Mouse (Mus musculus) kidney, adult 2 months (tissue): ENCODE results near the gene Ccdc85b. TPM values are rescaled to one million over a fixed set of nuclear protein-coding genes. Genes with fewer than 3 reads are reported as not detected.
A peak's percentile ranks its signal among the peaks of the same experiment; 100 is the strongest.

Experiments used
- DNase-seq: peaks from one replicate; pipeline ENCODE4 v3.0.0; 2021
- H3K27ac ChIP-seq: fragments of 200-500 bp; 2 replicates; pipeline ENCODE4 v1.5.1; 2012; ENCODE audit warnings: low read depth, low read length, control low read depth, inconsistent platforms; ENCODE audit not compliant: insufficient read depth
- H3K27me3 ChIP-seq: fragments of 200-500 bp; replicated peaks from 2 replicates; pipeline ENCODE4 v1.6.1; 2012; ENCODE audit warnings: mild to moderate bottlenecking, moderate library complexity, low read length, inconsistent platforms; ENCODE audit not compliant: control insufficient read depth, insufficient read depth
- H3K36me3 ChIP-seq: fragments of 200-500 bp; 2 replicates; pipeline ENCODE4 v1.6.1; 2012; ENCODE audit warnings: mild to moderate bottlenecking, moderate library complexity, low read length, inconsistent platforms; ENCODE audit not compliant: control insufficient read depth, insufficient read depth
- H3K4me1 ChIP-seq: fragments of 200-500 bp; 2 replicates; pipeline ENCODE4 v1.6.1; 2011; ENCODE audit warnings: low read length; ENCODE audit not compliant: control insufficient read depth, insufficient read depth
- H3K4me3 ChIP-seq: fragments of 200-500 bp; 2 replicates; pipeline ENCODE4 v1.5.1; 2011; ENCODE audit warnings: mild to moderate bottlenecking, low read depth, low read length, control low read depth; ENCODE audit not compliant: insufficient read depth
- CTCF ChIP-seq: fragments of 200-500 bp; conservative IDR thresholded peaks from 2 replicates; pipeline ENCODE4 v1.5.1; 2011; ENCODE audit warnings: low read depth, mild to moderate bottlenecking, control low read depth, low read length, moderate library complexity, mixed read lengths; ENCODE audit not compliant: insufficient read depth, insufficient read length
- POLR2A ChIP-seq: fragments of 200-500 bp; IDR thresholded peaks from one replicate; pipeline ENCODE4 v1.6.1; 2011; ENCODE audit warnings: low read depth, low read length, control low read depth
- WGBS: fragments of 180-500 bp; shearing (Covaris S2); methylation state at CpG from one replicate; pipeline ENCODE4 v1.1.7; 2018; 5-methylcytosine and 5-hydroxymethylcytosine counted together
- polyA plus RNA-seq: library from polyadenylated mRNA; depleted of rRNA; stranded (reverse); fragments of >200 nt; gene quantifications from 2 replicates; pipeline ENCODE4 v1.2.3, GENCODE M21; 2012

The Ccdc85b gene
- polyA plus RNA-seq, 1 experiment, result 5.0 TPM

DNA sequence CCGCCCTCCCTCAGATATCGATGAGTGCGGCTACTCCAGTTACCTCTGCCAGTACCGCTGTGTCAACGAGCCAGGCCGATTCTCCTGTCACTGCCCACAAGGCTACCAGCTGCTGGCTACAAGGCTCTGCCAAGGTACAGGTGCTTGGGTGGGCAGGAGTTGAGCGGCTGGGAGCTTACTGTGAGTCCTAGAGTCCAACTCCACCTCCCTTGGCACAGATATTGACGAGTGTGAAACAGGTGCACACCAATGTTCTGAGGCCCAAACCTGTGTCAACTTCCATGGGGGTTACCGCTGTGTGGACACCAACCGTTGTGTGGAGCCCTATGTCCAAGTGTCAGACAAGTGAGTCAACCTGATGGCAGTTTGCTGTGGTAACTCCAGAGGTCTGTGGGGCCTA is 22.3 kb upstream of the Ccdc85b start:
- H3K27ac ChIP-seq, result no peak overlapping the region
- TF ChIP-seq POLR2A (no peak), CTCF (no peak)
- H3K4me1 ChIP-seq, result no peaks in the 10 kb centered on the region
- WGBS, result 69% methylated on average over 10 of the region's 10 CpGs
- DNase-seq, result no peak
- no peaks in the 10 kb centered on the region for H3K36me3 ChIP-seq
- H3K27me3 ChIP-seq, result no peaks in the 10 kb centered on the region
- no peak overlapping the region for H3K4me3 ChIP-seq

DNA sequence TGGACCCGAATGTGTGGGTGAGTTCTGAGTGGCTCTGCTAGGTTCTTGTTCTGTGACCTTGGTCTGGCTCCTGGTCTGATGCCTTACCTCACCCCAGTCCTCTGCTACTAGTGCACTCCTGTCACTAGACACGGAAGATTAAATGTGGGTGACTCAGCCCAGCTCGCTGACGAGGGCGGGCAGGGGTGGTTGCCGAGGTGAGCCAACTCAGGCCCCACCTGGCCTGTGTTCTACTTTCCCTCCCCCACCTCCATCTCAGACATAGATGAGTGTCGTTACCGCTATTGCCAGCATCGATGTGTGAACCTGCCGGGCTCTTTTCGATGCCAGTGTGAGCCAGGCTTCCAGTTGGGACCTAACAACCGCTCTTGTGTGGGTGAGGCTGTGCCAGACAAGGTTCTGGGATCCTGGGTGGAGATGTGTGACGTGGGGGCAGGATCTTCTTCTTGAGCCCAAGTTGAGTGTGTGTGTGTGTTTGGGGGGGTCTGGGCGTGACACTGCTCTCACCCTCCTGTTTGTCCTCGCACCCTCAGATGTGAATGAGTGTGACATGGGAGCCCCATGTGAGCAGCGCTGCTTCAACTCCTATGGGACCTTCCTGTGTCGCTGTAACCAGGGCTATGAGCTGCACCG is 20.1 kb upstream of the Ccdc85b start:
- WGBS, result 82% methylated on average over 18 of the region's 18 CpGs
- no peak for TF ChIP-seq CTCF
- TF ChIP-seq POLR2A, result no peak
- Histone ChIP-seq H3K4me1 (no peaks in the 10 kb centered on the region), H3K36me3 (no peaks in the 10 kb centered on the region), H3K27me3 (no peaks in the 10 kb centered on the region), H3K4me3 (no peak overlapping the region), H3K27ac (no peak overlapping the region)
- DNase-seq, result no peak

DNA sequence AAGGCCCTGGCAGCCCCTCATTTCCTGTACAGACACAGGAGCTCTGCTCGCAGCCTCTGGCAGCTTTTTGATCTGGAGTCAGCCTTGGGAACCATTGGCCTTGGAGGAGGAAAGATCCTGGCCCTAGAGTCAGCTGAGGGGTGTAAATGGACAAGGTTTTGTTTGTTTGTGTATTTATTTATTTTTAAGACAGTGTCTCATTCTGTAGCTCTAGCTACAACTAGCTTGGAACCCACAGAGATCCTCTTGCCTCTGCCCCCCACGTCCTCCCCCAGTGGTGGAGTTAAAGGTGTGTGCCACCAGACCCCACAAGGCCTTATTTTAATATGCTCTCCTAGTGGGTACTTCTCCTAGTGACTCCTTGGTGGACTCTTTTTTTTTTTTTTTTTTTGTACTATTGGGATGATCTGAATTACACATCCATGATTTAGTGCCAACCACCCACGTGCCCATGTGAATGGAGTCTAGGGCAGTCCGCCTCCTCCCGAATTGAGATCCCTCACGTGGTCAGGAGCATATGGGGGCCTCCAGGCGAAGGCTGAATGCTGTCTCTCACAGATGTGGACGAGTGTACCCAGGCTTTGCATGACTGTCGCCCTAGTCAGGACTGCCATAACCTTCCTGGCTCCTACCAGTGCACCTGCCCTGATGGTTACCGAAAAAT is 19.4 kb upstream of the Ccdc85b start:
- H3K36me3 ChIP-seq, result no peaks in the 10 kb centered on the region
- TF ChIP-seq POLR2A (no peak), CTCF (no peak)
- WGBS, result 83% methylated on average over 10 of the region's 10 CpGs

DNA sequence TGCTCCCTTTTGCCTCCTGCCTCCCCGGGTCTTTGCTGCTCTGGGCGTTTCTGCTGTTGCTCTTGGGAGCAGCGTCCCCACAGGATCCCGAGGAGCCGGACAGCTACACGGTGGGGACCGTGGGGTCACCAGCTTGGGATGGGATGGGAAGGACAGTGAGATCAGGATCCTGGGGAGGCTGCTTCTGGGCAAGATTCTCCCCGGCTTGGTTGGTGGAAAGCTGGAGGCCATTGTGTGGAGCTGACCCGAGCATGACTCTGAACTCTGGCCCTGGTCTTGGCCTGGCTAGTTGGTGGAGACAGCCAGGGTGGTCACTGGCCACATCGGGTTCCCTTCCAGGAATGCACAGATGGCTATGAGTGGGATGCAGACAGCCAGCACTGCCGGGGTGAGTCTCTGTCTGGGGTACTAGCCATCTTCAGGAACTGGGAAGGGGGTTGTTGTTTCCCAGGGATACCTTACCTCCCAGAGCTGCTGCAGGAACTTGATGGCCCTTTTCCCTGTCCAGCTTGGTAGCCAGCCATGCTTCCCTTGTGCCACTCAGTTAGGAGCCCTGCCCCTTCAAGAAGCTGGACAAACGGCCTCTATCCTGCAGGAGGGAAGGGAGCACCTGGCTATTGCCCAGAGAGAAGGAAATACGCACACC is 17.5 kb upstream of the Ccdc85b start:
- DNase-seq, result no peak
- no peaks in the 10 kb centered on the region for H3K4me1 ChIP-seq
- no peaks in the 10 kb centered on the region for H3K27me3 ChIP-seq
- TF ChIP-seq POLR2A (no peak), CTCF (no peak)
- H3K27ac ChIP-seq, result peak overlapping the region; percentile 36; the same call in 1 of the 2 replicates
- no peaks in the 10 kb centered on the region for H3K36me3 ChIP-seq
- H3K4me3 ChIP-seq, result peak overlapping the region; percentile 46
- WGBS, result 39% methylated on average over 13 of the region's 13 CpGs

More for the DNA sequence above, 19.4 kb upstream of the Ccdc85b start:
- no peaks in the 10 kb centered on the region for H3K4me1 ChIP-seq
- no peak overlapping the region for H3K27ac ChIP-seq
- H3K27me3 ChIP-seq, result no peaks in the 10 kb centered on the region
- H3K4me3 ChIP-seq, result no peak overlapping the region
- no peak for DNase-seq

DNA sequence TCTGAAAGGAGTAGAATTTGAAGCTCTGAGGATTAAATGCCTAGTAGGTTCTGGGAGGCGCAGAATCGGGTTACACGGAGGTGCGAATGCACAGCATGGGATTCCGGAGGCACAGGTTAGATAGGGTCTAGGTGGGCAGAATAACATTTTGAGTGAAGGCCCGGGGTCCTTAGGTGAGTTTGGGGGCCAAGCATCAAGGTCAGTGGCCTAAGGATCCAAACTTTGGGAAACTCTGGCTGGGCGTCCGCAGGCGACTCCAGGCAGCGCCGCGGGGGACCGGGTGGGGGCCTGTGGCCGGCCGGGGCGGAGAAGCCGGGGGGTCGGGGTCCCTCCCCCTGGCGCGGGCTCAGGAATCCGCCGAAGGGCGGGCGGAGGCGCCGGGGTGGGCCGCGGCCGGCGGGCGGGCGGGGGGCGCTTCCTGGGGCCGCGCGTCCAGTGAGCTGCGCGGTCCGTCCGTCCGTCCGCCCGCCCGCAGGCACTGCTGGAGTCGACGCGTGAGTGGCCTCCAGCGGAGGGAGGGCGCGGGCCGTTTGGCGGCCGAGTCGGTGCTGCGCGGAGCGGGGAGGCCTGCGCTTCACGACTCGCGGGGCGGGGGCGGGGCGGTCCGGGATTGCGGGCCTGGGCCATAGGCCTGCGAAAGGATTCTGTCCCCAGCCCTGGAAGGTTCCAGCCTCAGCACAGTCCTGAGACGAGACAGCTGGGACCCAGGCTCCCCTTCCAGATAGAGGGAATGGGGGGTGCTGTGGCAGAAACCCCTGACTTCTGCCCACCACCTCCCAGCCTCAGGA is 16.8 kb upstream of the Ccdc85b start:
- DNase-seq, result peak; percentile 48
- Histone ChIP-seq H3K4me1 (no peaks in the 10 kb centered on the region), H3K27me3 (no peaks in the 10 kb centered on the region), H3K4me3 (peak overlapping the region; percentile 46), H3K27ac (peak overlapping the region; percentile 36; the same call in 1 of the 2 replicates), H3K36me3 (no peaks in the 10 kb centered on the region)
- 3% methylated on average over 68 of the region's 68 CpGs for WGBS
- TF ChIP-seq CTCF, result no peak
- TF ChIP-seq POLR2A, result no peak

DNA sequence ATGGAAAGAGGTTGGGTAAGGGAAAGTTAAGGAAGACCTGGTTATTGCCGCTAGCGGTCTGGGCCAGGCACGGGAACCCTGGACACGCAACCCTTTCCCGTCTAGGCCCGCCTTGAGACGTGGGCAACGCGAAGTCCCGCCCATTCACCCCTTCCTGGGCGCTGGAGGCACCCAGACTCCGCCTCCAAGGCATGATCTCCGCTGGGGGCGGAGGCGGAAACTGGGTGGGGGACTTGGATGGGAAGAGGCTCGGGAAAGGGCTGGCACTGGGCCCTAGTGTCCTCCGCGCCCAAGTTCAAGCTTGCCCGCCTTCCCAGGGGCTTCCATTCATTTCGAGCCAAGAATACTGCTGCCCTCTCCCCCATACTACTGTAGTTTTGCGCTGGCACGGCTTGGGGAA is 16.0 kb upstream of the Ccdc85b start, which contains the start of gene Efemp2:
Gene Efemp2, plus strand, starts transcription at position 235 of the 400 bp plus-strand sequence.
- Histone ChIP-seq H3K27me3 (no peaks in the 10 kb centered on the region), H3K4me3 (peak within 1 kb of the TSS; percentile 46), H3K27ac (peak within 1 kb of the TSS; percentile 36; the same call in 1 of the 2 replicates), H3K36me3 (no peaks in the 10 kb centered on the region), H3K4me1 (no peaks in the 10 kb centered on the region)
- DNase-seq, result peak; percentile 88
- TF ChIP-seq CTCF (no peak), POLR2A (no peak)
- 5% methylated on average over 22 of the region's 22 CpGs for WGBS

DNA sequence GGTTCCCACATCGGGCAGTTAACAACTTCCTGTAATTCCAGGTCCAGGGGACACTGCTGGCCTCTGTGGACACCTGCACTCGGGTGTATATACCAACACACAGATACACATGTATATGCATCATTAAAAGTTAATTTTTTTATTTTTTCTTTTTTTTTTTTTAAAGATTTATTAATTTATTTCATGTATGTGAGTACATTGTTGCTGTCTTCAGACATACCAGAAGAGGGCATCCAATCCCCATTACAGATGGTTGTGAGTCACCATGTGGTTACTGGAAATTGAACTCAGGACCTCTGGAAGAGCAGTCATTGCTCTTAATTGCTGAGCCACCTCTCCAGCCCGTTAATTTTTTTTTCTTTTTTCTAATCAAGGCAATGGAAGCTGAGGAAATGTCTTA is 15.2 kb upstream of the Ccdc85b start:
- no peaks in the 10 kb centered on the region for H3K4me1 ChIP-seq
- H3K4me3 ChIP-seq, result no peak overlapping the region
- TF ChIP-seq POLR2A (no peak), CTCF (no peak)
- H3K27me3 ChIP-seq, result no peaks in the 10 kb centered on the region
- no peak overlapping the region for H3K27ac ChIP-seq
- 73% methylated on average over 3 of the region's 3 CpGs for WGBS
- H3K36me3 ChIP-seq, result no peaks in the 10 kb centered on the region
- no peak for DNase-seq
